Mouse (Mus musculus): Measurements from ENCODE around the gene Zc3hc1. TPM values are rescaled to one million over a fixed set of nuclear protein-coding genes. Genes with fewer than 3 reads are reported as not detected.
A peak's percentile ranks its signal among the peaks of the same experiment; 100 is the strongest.

Gene Zc3hc1
- total RNA-seq, 2 experiments from 2014 or later: 20.6 to 25.3 TPM

GRCm38 (mm10) chr6:30372627-30373369 is 18.0 kb downstream of the Zc3hc1 start:
- DNase-seq: no peak

- DNase-seq: no peak
Observed at GRCm38 (mm10) chr6:30369291-30369690, 21.5 kb downstream of the Zc3hc1 start.

GRCm38 (mm10) chr6:30363808-30364207 is 27.0 kb downstream of the Zc3hc1 start:
- DNase-seq: no peak

DNA sequence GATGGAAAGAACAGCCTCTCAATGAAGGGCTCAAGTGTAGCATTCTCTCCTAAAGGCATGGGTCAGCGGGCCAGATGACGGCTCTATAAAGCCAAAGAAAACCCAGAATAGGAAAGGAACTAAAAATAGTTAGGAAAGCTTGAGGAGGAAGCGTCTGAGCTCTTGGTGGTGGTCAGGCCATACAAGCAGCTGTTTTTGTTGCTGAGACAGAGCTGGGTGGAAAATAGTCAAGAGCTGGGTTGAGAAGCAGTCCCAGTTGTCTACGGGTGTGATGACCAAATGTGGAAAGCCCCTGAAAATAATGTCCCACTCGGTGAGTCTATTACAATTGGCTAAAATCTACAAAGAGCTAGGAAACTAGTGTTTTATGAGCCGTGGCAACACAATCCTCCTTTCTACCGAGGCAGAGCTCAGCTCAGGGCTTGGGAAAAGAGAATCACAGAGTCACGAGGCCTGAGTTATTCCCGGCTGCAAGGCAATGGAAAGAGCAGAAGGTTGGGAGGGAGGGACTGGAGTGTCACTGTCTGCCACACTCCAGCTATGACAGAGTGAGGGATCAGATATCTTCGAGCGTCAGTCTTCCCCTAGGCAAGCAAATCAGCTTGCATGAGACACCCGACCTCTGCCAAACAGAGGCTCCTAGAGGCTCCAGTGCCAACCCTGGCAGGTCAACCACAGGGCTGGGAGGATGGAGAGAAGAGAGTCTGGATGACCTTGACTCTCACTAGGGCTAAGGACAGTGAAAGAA is 30.9 kb downstream of the Zc3hc1 start:
- no peak for DNase-seq

- peak; percentile 84 for DNase-seq
Observed at GRCm38 (mm10) chr6:30357561-30358177, 33.2 kb downstream of the Zc3hc1 start.

- peak; percentile 46 for DNase-seq
Observed at GRCm38 (mm10) chr6:30356680-30357079, 34.1 kb downstream of the Zc3hc1 start.

DNA sequence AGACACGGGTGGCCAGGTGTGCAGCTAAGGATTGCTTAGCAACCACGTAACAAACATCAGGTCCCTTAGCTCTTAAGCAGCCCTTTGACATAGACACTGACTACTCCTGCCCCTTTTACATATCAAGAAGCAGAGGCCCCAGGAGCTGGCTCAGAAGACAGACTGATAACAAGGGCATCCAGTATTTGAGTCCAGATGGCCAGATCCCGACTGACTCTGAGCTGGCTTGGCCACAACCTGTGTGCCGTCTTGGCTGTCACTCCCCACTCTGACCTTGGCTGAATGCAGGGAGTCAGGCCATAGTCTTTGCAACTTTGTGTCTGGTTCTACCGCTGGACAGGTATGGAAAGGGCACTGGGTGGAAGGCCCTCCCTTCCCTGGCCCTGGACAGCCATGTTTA is 34.7 kb downstream of the Zc3hc1 start:
- DNase-seq: peak; percentile 35

DNA sequence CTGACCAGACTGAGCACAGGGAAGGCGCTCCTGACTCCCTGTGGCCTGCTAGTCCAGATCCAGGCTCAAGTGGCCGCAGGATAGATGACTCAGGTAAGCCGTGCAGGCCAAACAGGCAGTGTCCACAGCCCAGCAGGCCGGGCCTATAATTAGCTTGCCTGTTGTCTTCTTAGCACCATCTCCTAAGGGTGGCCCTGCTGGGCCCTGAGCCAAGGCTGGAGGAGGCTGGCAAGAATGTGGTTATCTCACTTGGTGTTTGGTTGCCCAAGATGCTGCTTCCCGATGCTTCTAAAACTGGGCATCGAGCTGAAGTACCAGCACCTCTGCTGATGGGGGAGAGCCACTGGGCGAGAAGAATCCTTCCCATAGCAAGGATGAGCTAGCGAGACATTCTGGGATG is 35.1 kb downstream of the Zc3hc1 start:
- no peak for DNase-seq

DNA sequence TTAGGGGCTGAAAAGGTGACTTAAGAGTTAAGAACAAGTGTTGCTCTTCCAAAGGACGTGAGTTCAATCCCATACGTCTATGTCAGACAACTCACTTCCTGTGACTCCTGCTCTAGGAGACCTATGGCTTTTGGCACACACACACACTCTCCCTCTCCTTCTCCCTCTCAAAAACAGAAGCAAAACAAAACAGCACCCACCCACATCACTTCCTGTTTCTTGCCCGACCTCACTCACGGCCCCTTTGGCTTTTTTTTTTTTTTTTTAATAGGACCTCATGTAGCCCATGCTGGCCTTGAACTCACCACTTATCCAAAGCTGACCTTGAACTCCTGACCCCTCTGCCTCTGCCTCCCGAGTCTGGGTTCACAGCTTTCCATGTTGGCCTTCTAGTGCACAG is 36.1 kb downstream of the Zc3hc1 start:
- no peak for DNase-seq

DNA sequence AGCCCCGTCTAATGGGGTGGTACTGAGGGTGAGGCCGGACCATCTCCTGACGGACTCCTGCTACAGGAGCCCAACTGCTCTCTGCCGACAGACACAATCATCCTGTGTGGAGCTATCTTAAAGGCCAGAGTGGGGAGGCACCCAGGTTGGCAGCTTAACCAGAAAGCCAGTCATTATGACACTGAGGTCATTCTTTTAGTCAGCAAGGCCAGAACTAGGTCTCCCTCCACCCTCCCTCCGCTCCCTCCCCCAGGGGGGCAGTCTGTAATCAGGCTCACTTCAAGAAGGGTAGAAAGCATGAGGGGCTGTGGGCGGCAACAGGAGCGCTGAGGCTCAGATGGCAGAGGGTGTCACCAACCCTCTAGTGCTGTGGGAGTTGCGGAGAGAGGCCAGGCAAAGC is 37.2 kb downstream of the Zc3hc1 start:
- peak; percentile 51 for DNase-seq

DNA sequence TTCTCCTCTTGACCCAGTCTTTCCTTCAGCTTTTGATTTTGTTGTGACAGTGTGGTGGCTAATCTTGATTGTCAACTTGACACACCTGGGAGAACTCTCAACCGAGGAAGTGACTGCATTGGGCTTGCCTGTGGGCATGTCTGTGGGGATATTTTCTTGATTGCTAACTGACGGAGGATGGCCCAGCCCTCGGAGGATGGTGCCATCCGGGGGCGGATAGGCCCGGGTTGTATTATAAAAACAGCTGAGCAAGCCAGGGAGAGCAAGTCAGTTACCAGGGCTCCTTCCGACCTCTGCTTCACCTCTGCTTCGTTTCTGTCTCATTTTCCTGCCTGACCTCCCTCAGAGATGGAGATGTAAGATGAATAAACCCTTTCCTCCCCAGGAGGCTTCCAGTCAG is 38.1 kb downstream of the Zc3hc1 start:
- no peak for DNase-seq

- DNase-seq: no peak
Observed at GRCm38 (mm10) chr6:30351290-30351689, 39.5 kb downstream of the Zc3hc1 start.

- DNase-seq: no peak
Observed at GRCm38 (mm10) chr6:30347288-30347801, 43.5 kb downstream of the Zc3hc1 start.

DNA sequence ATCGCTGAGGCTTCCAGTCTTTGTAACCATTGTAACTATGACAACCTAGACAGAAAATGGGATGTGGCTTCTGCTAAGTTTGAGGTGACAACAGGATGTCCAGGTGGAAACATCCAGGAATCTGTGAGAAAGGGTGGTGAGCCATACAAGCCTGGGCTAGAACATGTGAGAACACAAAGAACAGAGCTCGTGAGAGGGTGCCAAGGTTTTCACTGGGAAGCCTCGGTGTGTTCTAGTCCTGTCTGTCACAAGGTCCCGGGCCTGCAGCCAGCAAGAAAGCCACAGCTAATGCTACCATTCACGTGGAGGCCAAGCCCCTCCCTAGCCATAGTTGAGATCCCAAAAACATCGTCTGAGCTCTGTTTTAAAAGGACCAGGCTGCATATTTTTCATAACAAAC is 44.1 kb downstream of the Zc3hc1 start:
- peak; percentile 32 for DNase-seq

GRCm38 (mm10) chr6:30344032-30344431 is 46.8 kb downstream of the Zc3hc1 start:
- DNase-seq: no peak

GRCm38 (mm10) chr6:30340231-30340873 is 50.5 kb downstream of the Zc3hc1 start:
- DNase-seq: no peak

- peak; percentile 67 for DNase-seq
Observed at GRCm38 (mm10) chr6:30336912-30337311, 53.9 kb downstream of the Zc3hc1 start.

DNA sequence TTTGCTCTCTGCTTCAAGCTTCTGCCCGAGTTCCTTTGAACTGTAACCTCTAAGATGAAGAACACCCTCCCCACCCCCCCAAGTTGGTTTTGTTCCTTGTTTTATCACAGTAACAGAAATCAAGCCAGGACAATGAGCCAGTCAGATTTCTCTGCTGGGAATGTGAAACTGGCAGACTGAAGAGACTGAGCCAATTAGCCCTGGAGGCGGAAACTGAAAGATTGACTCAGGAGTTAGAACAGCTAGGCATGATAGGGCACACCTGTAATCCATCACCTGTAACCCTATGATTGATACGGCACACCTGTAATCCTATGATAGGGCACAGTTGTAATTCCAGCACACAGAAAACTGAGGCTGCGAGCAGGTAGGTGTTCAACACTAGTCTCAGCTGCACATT is 58.6 kb downstream of the Zc3hc1 start:
- DNase-seq: no peak

DNA sequence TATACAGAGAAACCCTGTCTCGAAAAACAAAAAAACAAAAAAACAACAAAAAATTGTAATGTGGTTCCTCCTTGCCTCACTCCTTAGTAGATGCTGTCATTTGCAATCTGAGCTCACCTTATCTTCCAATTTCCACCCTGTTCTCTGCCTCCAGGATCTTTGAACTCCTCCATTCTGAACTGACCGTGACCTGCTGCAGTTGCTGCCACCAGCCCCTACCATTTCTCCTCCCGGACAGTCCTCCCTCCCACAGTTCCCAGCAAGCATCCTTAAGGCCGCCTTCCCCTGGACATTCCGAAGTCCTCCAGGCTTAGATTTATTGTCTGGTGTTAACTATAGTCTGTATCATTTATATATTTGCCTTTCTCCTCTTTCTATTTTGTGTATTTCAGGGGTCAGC is 60.1 kb downstream of the Zc3hc1 start:
- no peak for DNase-seq

DNA sequence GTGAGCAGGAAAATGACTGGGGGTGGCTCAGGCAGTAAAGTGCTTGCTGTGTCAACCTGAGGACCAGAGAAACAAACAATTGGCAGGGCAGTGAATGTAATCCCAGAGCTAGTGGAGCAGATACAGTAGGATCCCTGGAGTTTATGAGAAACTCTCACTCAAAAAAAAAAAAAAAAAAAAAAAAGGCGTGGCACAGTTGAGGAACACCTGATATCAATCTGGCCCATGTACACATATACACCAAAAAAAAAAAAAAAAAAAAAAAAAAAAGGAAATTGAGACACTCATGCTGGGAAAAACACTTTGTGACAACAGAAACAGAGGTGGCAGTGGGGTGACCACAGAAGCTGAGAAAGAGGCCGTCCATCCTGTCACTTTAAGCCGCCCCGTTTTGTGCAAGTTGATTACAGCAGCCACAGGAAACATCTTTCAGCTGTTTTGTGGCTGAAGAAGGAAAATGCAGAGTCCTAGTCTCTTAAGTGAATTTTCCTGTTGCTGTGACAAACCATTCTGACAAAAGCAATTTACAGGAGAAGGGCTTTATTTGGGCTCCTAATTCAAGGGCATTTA is 64.8 kb downstream of the Zc3hc1 start:
- no peak for DNase-seq

DNA sequence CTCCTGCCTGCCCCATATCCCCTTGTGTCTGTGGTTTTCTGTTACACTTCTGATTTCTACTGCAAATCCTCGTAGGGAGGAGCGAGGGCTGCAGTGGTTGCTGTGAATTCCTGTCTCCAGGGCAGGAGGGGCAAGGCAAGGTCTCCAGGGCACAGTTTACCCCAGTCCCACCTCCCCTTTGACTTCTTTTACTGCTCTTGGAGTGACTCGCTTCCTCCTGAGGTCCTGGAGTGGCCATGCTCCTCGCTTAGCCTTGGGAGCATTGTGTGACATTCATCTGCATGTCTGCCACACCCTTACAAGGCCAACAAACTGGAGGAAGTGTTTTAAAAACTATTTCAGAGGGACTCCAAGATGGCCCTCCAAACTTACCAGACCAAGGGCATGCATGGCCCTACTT is 69.8 kb downstream of the Zc3hc1 start:
- no peak for DNase-seq

GRCm38 (mm10) chr6:30319216-30319615 is 71.6 kb downstream of the Zc3hc1 start:
- no peak for DNase-seq
